Mouse (Mus musculus) ES-Bruce4 (cell line): Measurements from ENCODE around the gene Faap24. TPM values are rescaled to one million over a fixed set of nuclear protein-coding genes. Genes with fewer than 3 reads are reported as not detected.

Source experiments
- H3K27ac ChIP-seq: 2 replicates; pipeline ENCODE4 v1.5.1; 2012; ENCODE audit warnings: low read length, inconsistent platforms; ENCODE audit not compliant: insufficient read depth
- H3K27me3 ChIP-seq: 2 replicates; pipeline ENCODE4 v1.6.1; 2012; ENCODE audit warnings: mild to moderate bottlenecking, low read length, inconsistent platforms; ENCODE audit not compliant: control insufficient read depth, poor library complexity, insufficient read depth, severe bottlenecking
- H3K36me3 ChIP-seq: 2 replicates; pipeline ENCODE4 v1.6.1; 2012; ENCODE audit warnings: inconsistent platforms, mild to moderate bottlenecking, low read length, moderate library complexity; ENCODE audit not compliant: control insufficient read depth, poor library complexity, insufficient read depth, severe bottlenecking
- H3K4me1 ChIP-seq: one replicate; pipeline ENCODE4 v1.8.1; 2011; ENCODE audit warnings: low read length; ENCODE audit not compliant: control insufficient read depth, insufficient read depth
- H3K4me3 ChIP-seq: 2 replicates; pipeline ENCODE4 v1.5.1; 2011; ENCODE audit warnings: low read depth, mild to moderate bottlenecking, low read length
- H3K9ac ChIP-seq: 2 replicates; pipeline ENCODE4 v1.6.1; 2012; ENCODE audit warnings: low read depth, mild to moderate bottlenecking, inconsistent platforms; ENCODE audit not compliant: poor library complexity, severe bottlenecking
- H3K9me3 ChIP-seq: replicated peaks from 2 replicates; pipeline ENCODE4 v1.6.1; 2012; ENCODE audit warnings: mild to moderate bottlenecking, low read length, inconsistent platforms; ENCODE audit not compliant: control insufficient read depth, poor library complexity, insufficient read depth, severe bottlenecking
- CTCF ChIP-seq: IDR thresholded peaks from one replicate; pipeline ENCODE4 v1.8.1; 2011; ENCODE audit warnings: low read depth, low read length
- EP300 ChIP-seq: IDR thresholded peaks from 2 replicates; pipeline ENCODE4 v1.6.1; 2011; ENCODE audit warnings: low read depth, low read length; ENCODE audit not compliant: insufficient read depth
- POLR2A ChIP-seq: IDR thresholded peaks from one replicate; pipeline ENCODE4 v1.8.1; 2011; ENCODE audit warnings: low read length; ENCODE audit not compliant: insufficient read depth
- polyA plus RNA-seq: library from polyadenylated mRNA; stranded (reverse); fragments of >200 nt; gene quantifications from 2 replicates; pipeline ENCODE4 v1.2.4, GENCODE M21; 2011; ENCODE audit warnings: low read depth; ENCODE audit not compliant: missing spikeins, insufficient read depth, insufficient read length

Gene Faap24
- polyA plus RNA-seq, 1 experiment, result 9.1 TPM

DNA sequence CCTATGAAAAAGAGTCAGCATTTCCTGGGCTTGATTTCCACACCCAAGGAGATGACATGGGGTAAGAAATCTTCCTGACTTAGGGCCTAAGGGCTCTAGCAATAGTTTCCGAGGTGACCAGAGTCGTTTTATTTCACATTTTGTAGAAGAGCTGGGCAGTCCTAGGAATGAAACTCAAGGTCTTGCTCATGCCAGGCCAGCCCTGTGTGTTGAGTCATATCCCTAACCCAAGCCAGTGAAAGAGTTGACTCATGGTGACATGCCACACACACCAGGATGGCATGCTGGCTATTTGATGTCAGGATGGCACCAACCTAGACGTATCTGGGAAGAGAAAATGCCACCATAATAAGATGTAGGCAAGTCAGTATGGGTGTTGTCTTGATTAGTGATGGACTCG is 47.6 kb downstream of the Faap24 start:
- no peaks in the 10 kb centered on the region for H3K9me3 ChIP-seq
- H3K36me3 ChIP-seq, result no peaks in the 10 kb centered on the region
- H3K4me3 ChIP-seq, result no peak overlapping the region
- no peak for TF ChIP-seq CTCF
- TF ChIP-seq POLR2A, result no peak
- TF ChIP-seq EP300, result no peak
- H3K4me1 ChIP-seq, result peaks cover 14% of the 10 kb centered on the region
- H3K27me3 ChIP-seq, result no peaks in the 10 kb centered on the region
- no peak overlapping the region for H3K27ac ChIP-seq
- no peak overlapping the region for H3K9ac ChIP-seq

DNA sequence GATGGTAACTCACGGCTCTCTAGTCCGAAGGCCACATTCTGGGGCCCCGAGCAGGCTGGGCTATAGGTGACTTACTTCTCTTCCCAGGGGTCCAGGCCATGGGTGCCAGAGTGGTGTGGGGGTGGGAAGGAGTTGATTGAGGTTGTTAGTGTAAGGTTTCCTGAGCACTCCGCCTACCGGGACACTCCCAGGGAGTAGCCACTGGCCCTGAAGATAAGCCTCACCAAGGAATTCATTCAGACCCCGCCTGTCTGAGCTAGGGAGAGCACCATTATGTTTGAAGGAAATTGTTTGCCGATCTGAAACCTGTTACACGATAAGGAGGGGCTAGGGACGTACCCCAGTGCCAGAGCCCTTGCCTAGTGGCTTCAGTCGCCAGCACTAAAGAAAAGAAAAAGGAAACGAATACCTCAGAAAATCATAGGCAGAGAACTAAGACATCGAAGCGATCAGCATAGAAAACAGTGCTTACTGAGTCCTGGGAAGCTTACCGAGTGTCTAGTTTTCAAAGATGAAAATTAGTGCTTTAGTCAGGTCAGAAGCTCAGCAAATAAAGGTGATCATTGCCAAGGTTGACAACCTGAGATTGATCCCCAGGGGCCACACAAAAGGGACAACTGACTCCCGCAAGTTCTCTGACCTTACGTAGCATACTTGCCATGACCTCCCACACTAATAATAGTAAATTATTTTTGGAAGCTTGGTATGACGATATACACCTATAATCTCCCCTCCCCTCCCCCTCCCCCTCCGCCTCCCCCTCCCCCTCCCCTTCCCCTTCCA is 48.5 kb downstream of the Faap24 start:
- Histone ChIP-seq H3K9me3 (no peaks in the 10 kb centered on the region), H3K4me1 (peaks cover 12% of the 10 kb centered on the region), H3K4me3 (no peak overlapping the region), H3K36me3 (no peaks in the 10 kb centered on the region), H3K27ac (peak overlapping the region; percentile 79), H3K9ac (peak overlapping the region; percentile 6; the same call in 1 of the 2 replicates), H3K27me3 (no peaks in the 10 kb centered on the region)
- TF ChIP-seq EP300, result peak; percentile 78
- TF ChIP-seq POLR2A, result no peak

DNA sequence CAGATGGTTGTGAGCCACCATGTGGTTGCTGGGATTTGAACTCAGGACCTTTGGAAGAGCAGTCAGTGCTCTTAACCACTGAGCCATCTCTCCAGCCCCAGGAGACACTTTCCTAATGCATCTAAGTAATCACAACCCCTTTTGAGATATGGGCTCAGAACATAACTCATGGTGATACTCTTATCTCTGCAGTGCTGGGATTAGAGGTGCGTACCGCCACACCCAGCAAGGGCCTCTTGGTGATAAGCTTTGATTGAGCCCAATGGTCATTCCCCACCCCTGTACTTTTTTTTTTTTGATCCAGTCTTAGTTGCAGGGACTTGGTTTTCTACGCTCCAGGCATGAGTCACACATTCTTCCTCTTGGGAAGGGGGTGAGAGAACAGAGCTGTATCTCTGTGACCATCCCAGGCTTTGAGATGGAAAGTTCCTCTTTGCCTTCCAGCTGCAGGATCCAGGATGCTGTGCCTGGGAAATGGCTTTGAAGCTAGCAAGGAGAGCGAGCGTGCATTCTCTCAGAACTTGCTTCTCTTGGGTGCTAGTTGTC is 51.8 kb downstream of the Faap24 start:
- no peaks in the 10 kb centered on the region for H3K9me3 ChIP-seq
- no peak overlapping the region for H3K27ac ChIP-seq
- H3K27me3 ChIP-seq, result no peaks in the 10 kb centered on the region
- no peaks in the 10 kb centered on the region for H3K36me3 ChIP-seq
- TF ChIP-seq POLR2A (no peak), EP300 (no peak), CTCF (no peak)
- H3K4me1 ChIP-seq, result peaks cover 12% of the 10 kb centered on the region
- no peak overlapping the region for H3K4me3 ChIP-seq
- no peak overlapping the region for H3K9ac ChIP-seq

DNA sequence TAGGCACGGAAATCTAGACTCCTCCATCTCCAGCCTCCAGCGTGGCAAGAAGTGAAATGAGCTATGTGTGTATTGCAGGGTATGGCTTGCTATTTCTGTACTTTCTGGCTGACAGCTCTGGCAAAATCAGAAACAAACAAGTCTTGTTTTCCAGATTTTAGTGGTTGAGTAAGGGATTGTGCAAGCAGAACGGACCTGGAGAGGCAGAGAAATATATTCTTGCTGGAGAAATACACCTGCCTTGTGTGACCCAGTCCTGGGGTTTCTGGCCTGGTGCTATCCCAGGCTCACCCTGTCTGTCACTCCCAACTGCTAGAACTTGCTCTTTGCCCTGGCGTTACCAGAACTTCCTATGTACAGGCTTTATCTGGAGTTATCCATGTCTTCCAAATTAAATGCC is 54.1 kb downstream of the Faap24 start:
- Histone ChIP-seq H3K27ac (no peak overlapping the region), H3K36me3 (no peaks in the 10 kb centered on the region), H3K9me3 (no peaks in the 10 kb centered on the region), H3K4me1 (no peaks in the 10 kb centered on the region), H3K9ac (no peak overlapping the region), H3K27me3 (no peaks in the 10 kb centered on the region), H3K4me3 (no peak overlapping the region)
- no peak for TF ChIP-seq EP300
- TF ChIP-seq POLR2A, result no peak
- no peak for TF ChIP-seq CTCF

Other genes with a start within 250 kb of the Faap24 start
- gene Slc7a10, start 210.5 kb downstream of the Faap24 start, polyA plus RNA-seq, result not detected in 2 replicates
- gene Lrp3, start 181.3 kb downstream of the Faap24 start, polyA plus RNA-seq, result 3.2 and 3.6 TPM in 2 replicates
- gene Gpatch1, start 78.4 kb downstream of the Faap24 start, polyA plus RNA-seq, result 12.5 and 12.7 TPM in 2 replicates
- 22.1 and 26.5 TPM in 2 replicates for gene Rhpn2, start 62.7 kb downstream of the Faap24 start, polyA plus RNA-seq
- gene Cep89, start 199 bp upstream of the Faap24 start, polyA plus RNA-seq, result 37.2 and 40.2 TPM in 2 replicates
- 0.33 and 0.69 TPM in 2 replicates for gene Slc7a9, start 52.0 kb upstream of the Faap24 start, polyA plus RNA-seq
- 74.9 and 75.1 TPM in 2 replicates for gene Tdrd12, start 140.9 kb upstream of the Faap24 start, polyA plus RNA-seq
- 43.0 and 46.3 TPM in 2 replicates for gene Nudt19, start 159.5 kb upstream of the Faap24 start, polyA plus RNA-seq
- 4.6 and 4.8 TPM in 2 replicates for gene Rgs9bp, start 188.7 kb upstream of the Faap24 start, polyA plus RNA-seq
- gene Ankrd27, start 189.4 kb upstream of the Faap24 start, polyA plus RNA-seq, result 64.1 and 74.9 TPM in 2 replicates